10 mouse cellular contexts compared by ENCODE assay signal in genomic region chr8:121908378-121909147, GRCm38 (mm10). TPM values are rescaled to one million over a fixed set of nuclear protein-coding genes. Genes with fewer than 3 reads are reported as not detected.
DNase-seq lines count a peak whose midpoint lies in the region; ATAC-seq and TF ChIP-seq lines count a peak whose summit lies in the region.
"Had no signal": no experiment of that assay in that cellular context is flagged by ENCODE, and none has a peak within 500 bp of the region (broad histone marks: within the 10 kb centered on the region; RNA-seq: fewer than 3 reads in every experiment).

No protein-coding gene starts in this region.

- peaks cover 13% of the 10 kb centered on the region; the same call in 1 of the 2 replicates for H3K4me1 ChIP-seq in kidney, postnatal 0 days (replicated peaks; ENCODE audit: insufficient read depth, low read length)
- peaks cover 58% of the 10 kb centered on the region for H3K4me1 ChIP-seq in embryonic facial prominence, embryonic 10.5 days
- H3K4me1 ChIP-seq in hindbrain, embryonic 15.5 days (replicated peaks) = peaks cover 35% of the 10 kb centered on the region
- peaks cover 20% of the 10 kb centered on the region for H3K4me1 ChIP-seq in midbrain, embryonic 16.5 days (ENCODE audit: control insufficient read depth, insufficient read depth, low read length)

- no peak for TF ChIP-seq CTCF in kidney, postnatal 0 days (IDR thresholded peaks at IDR 0.05; ENCODE audit: low read depth)

- H3K36me3 ChIP-seq in kidney, postnatal 0 days (ENCODE audit: insufficient read depth, low read length) = no peaks in the 10 kb centered on the region
- no peaks in the 10 kb centered on the region for H3K36me3 ChIP-seq in embryonic facial prominence, embryonic 10.5 days (replicated peaks)
- H3K36me3 ChIP-seq in hindbrain, embryonic 15.5 days = no peaks in the 10 kb centered on the region
- no peaks in the 10 kb centered on the region for H3K36me3 ChIP-seq in midbrain, embryonic 16.5 days (ENCODE audit: control insufficient read depth, insufficient read depth, low read length)
- H3K36me3 ChIP-seq: midbrain, embryonic 12.5 days had no signal

- no peaks in the 10 kb centered on the region for H3K27me3 ChIP-seq in kidney, postnatal 0 days (ENCODE audit: insufficient read depth, low read length)
- H3K27me3 ChIP-seq in embryonic facial prominence, embryonic 10.5 days (replicated peaks; ENCODE audit: low read depth, poor library complexity, severe bottlenecking) = peaks cover 25% of the 10 kb centered on the region
- H3K27me3 ChIP-seq in hindbrain, embryonic 15.5 days = no peaks in the 10 kb centered on the region; the same call in 1 of the 2 replicates
- peaks cover 2% of the 10 kb centered on the region; the same call in 1 of the 2 replicates for H3K27me3 ChIP-seq in midbrain, embryonic 16.5 days (ENCODE audit: control insufficient read depth, insufficient read depth, low read depth, low read length)

- no peak for DNase-seq in kidney, postnatal 0 days (ENCODE audit: low spot score)
- no peak for DNase-seq in kidney, adult 18-20 months
- DNase-seq in embryonic facial prominence, embryonic 10.5 days (ENCODE audit: low spot score) = no peak
- no peak for DNase-seq in adrenal gland, postnatal 25 days
- no peak for DNase-seq in embryo, embryonic 10 days (ENCODE audit: low spot score)
- DNase-seq: adrenal gland, adult 2 months had no signal

- WGBS in kidney, postnatal 0 days = 43% methylated on average over 8 of the region's 8 CpGs
- whole genome bisulfite sequencing in embryonic facial prominence, embryonic 10.5 days = 63% methylated on average over 8 of the region's 8 CpGs
- 59% methylated on average over 8 of the region's 8 CpGs for WGBS in hindbrain, embryonic 15.5 days
- 62% methylated on average over 8 of the region's 8 CpGs for whole genome bisulfite sequencing in midbrain, embryonic 16.5 days

- H3K9ac ChIP-seq in kidney, postnatal 0 days (ENCODE audit: low read depth, low read length) = no peak overlapping the region
- H3K9ac ChIP-seq in hindbrain, embryonic 15.5 days = no peak overlapping the region
- H3K9ac ChIP-seq in midbrain, embryonic 16.5 days (ENCODE audit: low read depth, low read length) = no peak overlapping the region

- no peaks in the 10 kb centered on the region for H3K9me3 ChIP-seq in kidney, postnatal 0 days (replicated peaks; ENCODE audit: low read length)
- no peaks in the 10 kb centered on the region for H3K9me3 ChIP-seq in embryonic facial prominence, embryonic 10.5 days
- no peaks in the 10 kb centered on the region for H3K9me3 ChIP-seq in hindbrain, embryonic 15.5 days
- H3K9me3 ChIP-seq in midbrain, embryonic 16.5 days (replicated peaks; ENCODE audit: control insufficient read depth, low read length, poor library complexity, severe bottlenecking) = no peaks in the 10 kb centered on the region
- H3K9me3 ChIP-seq: midbrain, embryonic 12.5 days had no signal

- H3K27ac ChIP-seq in kidney, postnatal 0 days = no peak overlapping the region
- no peak overlapping the region for H3K27ac ChIP-seq in embryonic facial prominence, embryonic 10.5 days (replicated peaks)
- H3K27ac ChIP-seq in hindbrain, embryonic 15.5 days (replicated peaks) = no peak overlapping the region
- H3K27ac ChIP-seq in midbrain, embryonic 16.5 days (ENCODE audit: low read length) = no peak overlapping the region
- H3K27ac ChIP-seq: layer of hippocampus, adult 2 months; midbrain, embryonic 12.5 days had no signal

- 0 out of 2 replicates have a peak overlapping the region, but pooled peaks have one; percentile 69 for H3K4me3 ChIP-seq in kidney, postnatal 0 days (replicated peaks; ENCODE audit: low read depth, low read length)
- H3K4me3 ChIP-seq in embryonic facial prominence, embryonic 10.5 days = peak overlapping the region; percentile 85
- peak overlapping the region; percentile 75; the same call in 1 of the 2 replicates for H3K4me3 ChIP-seq in hindbrain, embryonic 15.5 days
- H3K4me3 ChIP-seq in midbrain, embryonic 16.5 days (ENCODE audit: low read depth, low read length) = no peak overlapping the region

- ATAC-seq in kidney, postnatal 0 days (replicated peaks; ENCODE audit: low FRiP score, low read depth) = no peak
- no peak for ATAC-seq in hindbrain, embryonic 15.5 days (ENCODE audit: low FRiP score, low read depth)
- ATAC-seq in midbrain, embryonic 16.5 days = no peak

- H3K4me2 ChIP-seq in kidney, postnatal 0 days (ENCODE audit: low read length) = no peak overlapping the region
- H3K4me2 ChIP-seq in hindbrain, embryonic 15.5 days = peak overlapping the region; percentile 99
- peak overlapping the region; percentile 76 for H3K4me2 ChIP-seq in midbrain, embryonic 16.5 days (ENCODE audit: low read length)

RNA-seq across cellular contexts. Expression of gene Slc7a5, which starts 1.1 kb away (rescaled TPM):
- polyA plus RNA-seq in kidney, postnatal 0 days (2015; fragmentation: Nextera tagmentation; extraction: Ambion mirVana) = 9.2 and 10.2 TPM in 2 replicates
- polyA plus RNA-seq in embryonic facial prominence, embryonic 10.5 days (2016; fragmentation: Nextera tagmentation; extraction: Ambion mirVana) = 18.7 and 21.0 TPM in 2 replicates
- polyA plus RNA-seq in hindbrain, embryonic 15.5 days (2015; fragmentation: Nextera tagmentation; extraction: Ambion mirVana) = 52.9 and 59.2 TPM in 2 replicates
- polyA plus RNA-seq in midbrain, embryonic 16.5 days (2015; fragmentation: Nextera tagmentation; extraction: Ambion mirVana) = 48.9 and 50.8 TPM in 2 replicates
- total RNA-seq in adrenal gland, postnatal 25 days (2021) = 56.6 and 57.8 TPM in 2 replicates

RNA-seq across cellular contexts. Expression of gene Car5a, which starts 36.1 kb away (rescaled TPM):
- polyA plus RNA-seq in kidney, postnatal 0 days (2015; fragmentation: Nextera tagmentation; extraction: Ambion mirVana) = 0.12 and 0.23 TPM in 2 replicates
- not detected in 2 replicates for polyA plus RNA-seq in embryonic facial prominence, embryonic 10.5 days (2016; fragmentation: Nextera tagmentation; extraction: Ambion mirVana)
- 0.36 and 0.63 TPM in 2 replicates for polyA plus RNA-seq in hindbrain, embryonic 15.5 days (2015; fragmentation: Nextera tagmentation; extraction: Ambion mirVana)
- 0.55 and 0.60 TPM in 2 replicates for polyA plus RNA-seq in midbrain, embryonic 16.5 days (2015; fragmentation: Nextera tagmentation; extraction: Ambion mirVana)
- 1.6 TPM in 1 of 2 replicates, not detected in the other for total RNA-seq in adrenal gland, postnatal 25 days (2021)
- total RNA-seq: layer of hippocampus, adult 2 months had no signal

RNA-seq across cellular contexts. Expression of gene Banp, which starts 41.0 kb away (rescaled TPM):
- 23.1 and 24.6 TPM in 2 replicates for polyA plus RNA-seq in kidney, postnatal 0 days (2015; fragmentation: Nextera tagmentation; extraction: Ambion mirVana)
- 55.2 and 64.8 TPM in 2 replicates for polyA plus RNA-seq in embryonic facial prominence, embryonic 10.5 days (2016; fragmentation: Nextera tagmentation; extraction: Ambion mirVana)
- 53.9 and 59.1 TPM in 2 replicates for polyA plus RNA-seq in hindbrain, embryonic 15.5 days (2015; fragmentation: Nextera tagmentation; extraction: Ambion mirVana)
- polyA plus RNA-seq in midbrain, embryonic 16.5 days (2015; fragmentation: Nextera tagmentation; extraction: Ambion mirVana) = 54.7 and 55.7 TPM in 2 replicates
- total RNA-seq in adrenal gland, postnatal 25 days (2021) = 33.2 and 35.7 TPM in 2 replicates
